Mouse (Mus musculus) embryonic fibroblast, embryonic 13.5 days (primary cell): Measurements from ENCODE around the gene 4933416C03Rik.

Source experiments
- CTCF ChIP-seq: IDR thresholded peaks from 2 replicates; pipeline ENCODE4 v1.5.1; 2011; ENCODE audit warnings: mild to moderate bottlenecking, control low read depth, low read length, moderate library complexity, borderline replicate concordance; ENCODE audit not compliant: insufficient read depth
- POLR2A ChIP-seq: IDR thresholded peaks from 2 replicates; pipeline ENCODE4 v1.6.1; 2011; ENCODE audit warnings: low read depth, mild to moderate bottlenecking, control low read depth, low read length, moderate library complexity

DNA sequence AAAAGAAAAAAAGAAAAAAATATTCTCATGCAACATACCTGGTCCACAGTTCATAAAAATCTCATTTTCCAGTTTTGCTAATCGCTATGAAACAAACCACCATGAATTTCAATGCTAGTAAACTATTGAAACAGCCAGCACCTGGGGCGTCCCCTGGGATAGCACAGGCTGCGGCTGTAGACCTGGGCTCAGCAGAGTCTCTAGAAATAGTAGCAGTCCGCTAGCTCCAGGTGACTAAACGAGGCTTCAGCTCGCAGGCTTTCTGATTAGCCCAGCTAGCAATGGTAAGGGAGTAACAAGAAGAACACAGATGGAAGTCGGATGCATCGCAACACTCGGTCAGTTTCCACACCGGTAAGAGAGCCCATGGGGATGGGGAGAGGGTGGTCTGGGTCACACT is 30.0 kb upstream of the 4933416C03Rik start:
- TF ChIP-seq CTCF = no peak
- no peak for TF ChIP-seq POLR2A
